Mouse (Mus musculus): Measurements from ENCODE around the gene Slc26a11. TPM values are rescaled to one million over a fixed set of nuclear protein-coding genes. Genes with fewer than 3 reads are reported as not detected.

Gene Slc26a11
- polyA plus RNA-seq, 1 experiment from 2014 or later = 9.9 TPM

DNA sequence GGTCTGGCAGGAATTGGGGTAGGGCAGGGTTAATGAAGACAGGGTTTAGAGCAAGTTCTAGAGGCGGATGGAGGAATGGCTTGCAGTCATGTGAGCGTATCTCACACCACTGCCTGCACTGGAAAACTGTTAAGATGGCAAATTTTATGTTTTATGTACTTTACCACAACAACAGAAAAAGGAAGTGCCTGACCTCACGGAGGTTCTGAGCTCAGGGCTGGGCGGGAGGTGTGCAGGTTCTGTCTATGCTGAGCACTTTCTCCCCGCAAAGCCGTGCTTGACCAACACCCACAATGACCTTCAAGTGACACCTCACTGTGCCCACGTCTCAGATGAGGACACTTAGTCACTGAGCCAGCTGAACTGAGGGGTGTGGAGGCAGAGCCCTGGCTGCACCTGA lies 3.2 kb upstream of the Slc26a11 start:
- no peaks in the 10 kb centered on the region for H3K9me3 ChIP-seq (replicated peaks; ENCODE audit: control insufficient read depth, low read length)
- no peaks in the 10 kb centered on the region for H3K36me3 ChIP-seq (ENCODE audit: control insufficient read depth, insufficient read depth, low read length)
- 65% methylated on average over 7 of the region's 7 CpGs for WGBS
- H3K4me1 ChIP-seq (ENCODE audit: control insufficient read depth, insufficient read depth, low read length) = peaks cover 13% of the 10 kb centered on the region
- no peak overlapping the region for H3K4me3 ChIP-seq (replicated peaks; ENCODE audit: low read length)
- H3K27ac ChIP-seq (ENCODE audit: low read length) = no peak overlapping the region
- no peaks in the 10 kb centered on the region for H3K27me3 ChIP-seq (ENCODE audit: control insufficient read depth, insufficient read depth, low read length)
- H3K9ac ChIP-seq (ENCODE audit: low read length) = no peak overlapping the region
- H3K4me2 ChIP-seq (ENCODE audit: low read depth, low read length) = no peak overlapping the region
- no peak for ATAC-seq (ENCODE audit: insufficient read depth, low FRiP score)

DNA sequence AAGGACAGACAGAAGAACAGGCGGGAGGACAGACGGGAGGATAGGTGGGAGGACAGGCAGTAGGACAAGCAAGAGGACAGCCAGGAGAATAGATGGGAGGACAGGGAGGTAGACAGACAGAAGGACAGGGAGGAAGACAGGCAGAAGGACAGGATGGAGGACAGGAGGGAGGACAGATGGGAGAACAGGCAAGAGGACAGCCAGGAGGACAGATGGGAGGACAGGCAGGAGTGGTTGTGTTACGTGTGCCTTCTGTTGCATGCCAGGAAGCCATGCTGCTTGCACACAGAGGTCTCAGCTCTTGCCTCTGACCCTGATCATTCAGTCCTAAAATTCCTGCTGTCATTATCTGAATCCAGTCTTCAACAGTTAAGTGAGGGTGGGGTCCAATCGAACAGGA lies 1.4 kb upstream of the Slc26a11 start:
- no peak for ATAC-seq (ENCODE audit: insufficient read depth, low FRiP score)
- Histone ChIP-seq H3K4me1 (ENCODE audit: control insufficient read depth, insufficient read depth, low read length) (peaks cover 13% of the 10 kb centered on the region), H3K4me3 (replicated peaks; ENCODE audit: low read length) (no peak overlapping the region), H3K9ac (ENCODE audit: low read length) (no peak overlapping the region), H3K36me3 (ENCODE audit: control insufficient read depth, insufficient read depth, low read length) (no peaks in the 10 kb centered on the region), H3K4me2 (ENCODE audit: low read depth, low read length) (no peak overlapping the region), H3K27me3 (ENCODE audit: control insufficient read depth, insufficient read depth, low read length) (no peaks in the 10 kb centered on the region), H3K27ac (ENCODE audit: low read length) (no peak overlapping the region), H3K9me3 (replicated peaks; ENCODE audit: control insufficient read depth, low read length) (no peaks in the 10 kb centered on the region)
- WGBS = 84% methylated on average over 4 of the region's 4 CpGs

DNA sequence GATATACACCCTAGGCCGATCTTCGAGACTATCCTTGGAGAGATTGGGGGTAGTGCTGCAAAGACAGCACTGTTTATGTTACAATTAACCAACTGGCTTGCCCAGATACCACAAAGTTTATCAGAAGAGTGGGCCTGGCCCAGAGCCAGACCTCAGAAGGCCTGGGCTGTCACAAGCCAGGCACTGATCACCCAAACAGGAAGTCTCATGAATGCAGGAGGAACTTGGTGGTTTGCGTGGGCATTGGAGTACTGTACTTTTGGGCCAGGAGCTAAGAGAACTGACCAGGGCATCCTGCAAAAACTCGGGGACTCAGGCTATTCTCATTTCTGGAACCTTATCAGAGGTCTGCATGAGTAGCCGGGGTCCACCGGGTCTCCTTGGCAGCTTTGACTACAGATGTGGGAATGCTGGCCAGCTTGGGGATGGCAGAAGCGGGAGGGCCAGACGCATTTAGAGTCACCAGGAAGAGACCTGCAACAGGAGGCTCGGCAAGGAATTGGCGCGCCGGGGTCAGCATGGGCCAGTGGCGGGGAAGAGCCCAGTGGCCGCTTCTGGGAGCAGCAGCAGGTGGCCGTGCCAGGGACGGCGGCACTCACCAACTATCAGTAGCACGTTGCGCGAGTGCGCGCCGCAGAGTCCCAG lies 437 bp upstream of the Slc26a11 start:
- no peak for ATAC-seq (ENCODE audit: insufficient read depth, low FRiP score)
- Histone ChIP-seq H3K4me3 (replicated peaks; ENCODE audit: low read length) (peak overlapping the region; percentile 79), H3K27me3 (ENCODE audit: control insufficient read depth, insufficient read depth, low read length) (no peaks in the 10 kb centered on the region), H3K9me3 (replicated peaks; ENCODE audit: control insufficient read depth, low read length) (no peaks in the 10 kb centered on the region), H3K27ac (ENCODE audit: low read length) (peak overlapping the region; percentile 75), H3K4me1 (ENCODE audit: control insufficient read depth, insufficient read depth, low read length) (peaks cover 13% of the 10 kb centered on the region), H3K4me2 (ENCODE audit: low read depth, low read length) (peak overlapping the region; percentile 79), H3K9ac (ENCODE audit: low read length) (peak overlapping the region; percentile 71), H3K36me3 (ENCODE audit: control insufficient read depth, insufficient read depth, low read length) (peaks cover under 1% of the 10 kb centered on the region; the same call in 1 of the 2 replicates)
- WGBS = 4% methylated on average over 23 of the region's 23 CpGs

DNA sequence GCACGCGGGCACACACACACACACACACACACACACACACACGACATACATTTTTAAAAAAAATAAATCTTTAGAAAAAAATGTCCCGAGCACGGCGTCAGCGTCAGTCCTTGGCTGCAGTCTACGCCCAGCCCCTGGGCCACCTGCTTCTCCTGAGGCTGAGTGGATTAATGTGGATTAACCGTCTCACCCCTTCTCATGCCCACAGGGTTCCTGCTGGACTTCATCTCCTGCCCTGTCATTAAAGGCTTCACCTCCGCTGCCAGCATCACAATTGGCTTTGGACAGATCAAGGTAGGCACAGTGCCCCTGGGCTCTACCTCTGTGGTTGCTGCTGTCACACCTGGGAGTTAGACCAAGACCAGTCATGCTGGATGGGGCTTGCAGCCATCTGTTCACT lies 3.7 kb downstream of the Slc26a11 start:
- Histone ChIP-seq H3K4me2 (ENCODE audit: low read depth, low read length) (no peak overlapping the region), H3K36me3 (ENCODE audit: control insufficient read depth, insufficient read depth, low read length) (peaks cover 3% of the 10 kb centered on the region; the same call in 1 of the 2 replicates), H3K4me1 (ENCODE audit: control insufficient read depth, insufficient read depth, low read length) (peaks cover 13% of the 10 kb centered on the region), H3K4me3 (replicated peaks; ENCODE audit: low read length) (no peak overlapping the region), H3K9me3 (replicated peaks; ENCODE audit: control insufficient read depth, low read length) (no peaks in the 10 kb centered on the region), H3K9ac (ENCODE audit: low read length) (no peak overlapping the region), H3K27ac (ENCODE audit: low read length) (no peak overlapping the region), H3K27me3 (ENCODE audit: control insufficient read depth, insufficient read depth, low read length) (no peaks in the 10 kb centered on the region)
- no peak for ATAC-seq (ENCODE audit: insufficient read depth, low FRiP score)
- WGBS = 90% methylated on average over 10 of the region's 10 CpGs

DNA sequence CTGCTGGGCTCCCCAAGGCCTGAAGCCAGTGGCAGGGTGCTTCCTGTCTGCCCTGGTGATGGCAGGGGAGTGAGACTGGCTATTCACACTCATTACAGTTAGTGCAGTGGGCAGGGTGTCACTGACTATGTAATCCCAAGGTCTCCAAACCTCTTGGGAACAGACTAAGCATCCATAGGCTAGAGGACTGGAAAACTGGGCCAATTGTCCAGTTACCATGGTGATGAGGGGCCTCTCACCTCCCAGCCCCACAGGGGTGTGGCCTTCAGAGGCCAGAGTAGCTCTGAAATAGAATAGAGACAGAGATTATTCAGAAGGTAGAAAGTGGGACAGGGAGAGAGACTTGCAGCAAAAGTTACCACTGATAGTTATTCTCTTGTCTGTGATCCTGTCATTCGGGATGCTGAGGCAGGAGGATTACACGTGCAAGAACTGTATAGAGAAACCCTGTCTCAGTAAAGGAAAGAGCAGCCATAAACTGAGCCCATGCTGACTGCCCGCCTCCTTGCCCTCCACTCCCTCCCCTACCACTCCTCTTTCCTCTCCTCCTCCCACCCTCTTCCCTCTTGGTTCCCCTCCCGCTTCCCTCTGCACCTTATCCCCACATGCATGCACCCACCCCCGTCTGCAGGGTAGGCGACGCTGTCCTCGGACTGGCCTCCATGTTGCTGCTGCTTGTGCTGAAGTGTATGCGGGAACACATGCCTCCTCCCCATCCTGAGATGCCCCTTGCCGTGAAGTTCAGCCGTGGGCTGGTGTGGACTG lies 7.6 kb downstream of the Slc26a11 start:
- Histone ChIP-seq H3K27me3 (ENCODE audit: control insufficient read depth, insufficient read depth, low read length) (no peaks in the 10 kb centered on the region), H3K36me3 (ENCODE audit: control insufficient read depth, insufficient read depth, low read length) (peaks cover 3% of the 10 kb centered on the region; the same call in 1 of the 2 replicates), H3K4me1 (ENCODE audit: control insufficient read depth, insufficient read depth, low read length) (no peaks in the 10 kb centered on the region; the same call in 1 of the 2 replicates), H3K9ac (ENCODE audit: low read length) (peak overlapping the region; percentile 40; the same call in 1 of the 2 replicates), H3K9me3 (replicated peaks; ENCODE audit: control insufficient read depth, low read length) (0 out of 2 replicates have a peak, but pooled peaks cover 2% of the 10 kb centered on the region), H3K27ac (ENCODE audit: low read length) (no peak overlapping the region), H3K4me3 (replicated peaks; ENCODE audit: low read length) (no peak overlapping the region), H3K4me2 (ENCODE audit: low read depth, low read length) (no peak overlapping the region)
- peak; percentile 31; the same call in 1 of the 2 replicates for ATAC-seq (ENCODE audit: insufficient read depth, low FRiP score)
- 43% methylated on average over 11 of the region's 11 CpGs for WGBS

DNA sequence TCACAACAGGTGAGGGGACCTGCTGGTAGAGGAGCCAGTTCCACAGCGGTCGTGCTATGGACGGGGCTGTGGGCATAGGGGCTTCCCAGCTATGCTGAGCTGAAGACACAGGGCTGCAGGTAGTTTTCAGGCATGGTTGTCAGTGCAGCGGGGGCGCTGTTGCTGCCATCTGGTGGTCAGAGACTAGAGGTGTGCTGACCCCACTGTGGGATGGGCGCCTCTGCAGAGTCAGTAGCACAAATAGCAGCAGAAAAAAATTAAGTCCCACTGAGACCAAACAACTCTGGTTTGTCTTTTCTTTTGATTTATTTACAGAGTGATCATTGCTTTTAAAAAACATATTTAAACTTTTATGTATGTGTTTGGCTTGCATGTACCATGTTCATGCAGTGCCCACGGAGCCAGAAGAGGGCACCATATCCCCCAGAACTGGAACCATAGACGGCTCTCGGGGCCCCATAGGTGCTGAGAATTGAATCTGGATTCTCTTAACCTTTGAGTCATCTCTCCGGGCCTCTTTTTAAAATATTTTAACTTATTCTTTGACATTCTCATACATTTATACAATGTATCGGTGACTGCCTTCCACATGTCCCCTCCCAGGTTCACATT lies 8.3 kb downstream of the Slc26a11 start:
- H3K36me3 ChIP-seq (ENCODE audit: control insufficient read depth, insufficient read depth, low read length) = peaks cover 3% of the 10 kb centered on the region; the same call in 1 of the 2 replicates
- H3K27me3 ChIP-seq (ENCODE audit: control insufficient read depth, insufficient read depth, low read length) = no peaks in the 10 kb centered on the region
- H3K9ac ChIP-seq (ENCODE audit: low read length) = peak overlapping the region; percentile 40; the same call in 1 of the 2 replicates
- 0 out of 2 replicates have a peak, but pooled peaks cover 2% of the 10 kb centered on the region for H3K9me3 ChIP-seq (replicated peaks; ENCODE audit: control insufficient read depth, low read length)
- WGBS = 34% methylated on average over 11 of the region's 11 CpGs
- no peak overlapping the region for H3K4me3 ChIP-seq (replicated peaks; ENCODE audit: low read length)
- H3K27ac ChIP-seq (ENCODE audit: low read length) = no peak overlapping the region
- ATAC-seq (ENCODE audit: insufficient read depth, low FRiP score) = peak; percentile 80; the same call in 1 of the 2 replicates
- H3K4me1 ChIP-seq (ENCODE audit: control insufficient read depth, insufficient read depth, low read length) = no peaks in the 10 kb centered on the region; the same call in 1 of the 2 replicates
- H3K4me2 ChIP-seq (ENCODE audit: low read depth, low read length) = no peak overlapping the region

DNA sequence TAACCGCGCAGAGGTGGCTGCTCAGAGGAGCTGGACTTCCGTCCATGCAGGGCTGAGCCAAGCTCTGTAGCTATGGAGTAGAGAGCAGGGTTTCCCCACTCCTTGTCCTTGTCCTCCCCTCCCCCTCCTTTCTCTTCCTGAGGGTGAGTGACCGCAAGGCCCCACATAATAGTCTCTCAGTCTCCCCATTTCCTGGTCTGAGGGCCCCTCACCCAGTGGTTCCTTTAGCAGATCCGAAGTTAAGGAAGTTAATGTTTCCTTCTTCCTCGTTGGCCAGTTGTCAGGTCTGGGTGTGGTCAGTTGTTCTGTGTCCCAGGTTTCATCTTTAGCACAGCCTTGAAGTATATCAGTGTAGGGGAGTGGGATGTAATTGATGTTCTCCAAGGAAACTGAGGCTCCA lies 20.1 kb downstream of the Slc26a11 start:
- ATAC-seq (ENCODE audit: insufficient read depth, low FRiP score) = 0 out of 2 replicates have a peak, but pooled peaks have one; percentile 20

DNA sequence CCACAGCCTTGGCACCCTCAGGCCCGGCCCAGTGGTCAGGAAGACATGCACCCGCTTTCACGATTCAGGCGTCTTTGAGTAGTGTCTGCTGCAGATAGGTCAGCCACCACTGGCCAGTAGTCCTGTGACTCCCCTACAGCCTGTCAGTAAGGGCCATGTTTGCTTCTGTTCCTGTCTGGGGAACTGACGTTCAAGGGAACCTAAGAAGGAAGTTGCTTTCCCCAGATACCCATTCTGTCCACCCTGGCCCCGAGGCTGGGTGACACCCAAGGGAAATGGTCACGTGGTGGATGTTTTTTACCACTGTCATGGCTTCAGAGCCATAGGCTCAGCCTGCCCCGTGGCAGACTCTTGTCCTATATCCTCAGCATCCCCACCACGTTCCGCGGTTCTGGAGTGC lies 22.0 kb downstream of the Slc26a11 start:
- Histone ChIP-seq H3K27me3 (ENCODE audit: control insufficient read depth, insufficient read depth, low read length) (no peaks in the 10 kb centered on the region), H3K4me2 (ENCODE audit: low read depth, low read length) (no peak overlapping the region), H3K9ac (ENCODE audit: low read length) (no peak overlapping the region), H3K9me3 (replicated peaks; ENCODE audit: control insufficient read depth, low read length) (no peaks in the 10 kb centered on the region), H3K36me3 (ENCODE audit: control insufficient read depth, insufficient read depth, low read length) (peaks cover 14% of the 10 kb centered on the region; the same call in 1 of the 2 replicates), H3K4me1 (ENCODE audit: control insufficient read depth, insufficient read depth, low read length) (no peaks in the 10 kb centered on the region; the same call in 1 of the 2 replicates), H3K27ac (ENCODE audit: low read length) (no peak overlapping the region), H3K4me3 (replicated peaks; ENCODE audit: low read length) (no peak overlapping the region)
- ATAC-seq (ENCODE audit: insufficient read depth, low FRiP score) = no peak
- 93% methylated on average over 11 of the region's 11 CpGs for WGBS

More for the DNA sequence above, 20.1 kb downstream of the Slc26a11 start:
- Histone ChIP-seq H3K27ac (ENCODE audit: low read length) (no peak overlapping the region), H3K36me3 (ENCODE audit: control insufficient read depth, insufficient read depth, low read length) (peaks cover 14% of the 10 kb centered on the region; the same call in 1 of the 2 replicates), H3K9me3 (replicated peaks; ENCODE audit: control insufficient read depth, low read length) (no peaks in the 10 kb centered on the region), H3K27me3 (ENCODE audit: control insufficient read depth, insufficient read depth, low read length) (no peaks in the 10 kb centered on the region), H3K4me1 (ENCODE audit: control insufficient read depth, insufficient read depth, low read length) (no peaks in the 10 kb centered on the region; the same call in 1 of the 2 replicates), H3K4me2 (ENCODE audit: low read depth, low read length) (no peak overlapping the region), H3K9ac (ENCODE audit: low read length) (no peak overlapping the region), H3K4me3 (replicated peaks; ENCODE audit: low read length) (no peak overlapping the region)
- WGBS = 59% methylated on average over 6 of the region's 6 CpGs

Data from stomach, embryonic 16.5 days (tissue).